Mouse (Mus musculus) adrenal gland, postnatal 10 days (tissue): ENCODE results near the gene Spin4. TPM values are rescaled to one million over a fixed set of nuclear protein-coding genes. Genes with fewer than 3 reads are reported as not detected.

Experiments used
- DNase-seq: peaks from one replicate; pipeline ENCODE4 v3.0.0; 2021; ENCODE audit warnings: mixed read lengths
- long read RNA-seq, 2 experiments: library from polyadenylated mRNA; stranded (forward); transcript quantifications; one replicate each; pipeline ENCODE4 v2.0.0; 2021
- total RNA-seq, 2 experiments: library from RNA; stranded (reverse); gene quantifications; 2 replicates each; pipeline ENCODE4 v1.2.3; 2021

Spin4 gene
- 1 to 10 TPM; 2.7 to 3.5 TPM for total RNA-seq
- long read RNA-seq, experiment 1, full-length matches to known transcripts, result 2 of 2 reads
- long read RNA-seq, experiment 1, partial matches to known transcripts, result 0 of 2 reads
- long read RNA-seq, experiment 1, other reads (novel, unspliced or antisense), result 0 of 2 reads
- long read RNA-seq, experiment 2, result 0 reads

DNA sequence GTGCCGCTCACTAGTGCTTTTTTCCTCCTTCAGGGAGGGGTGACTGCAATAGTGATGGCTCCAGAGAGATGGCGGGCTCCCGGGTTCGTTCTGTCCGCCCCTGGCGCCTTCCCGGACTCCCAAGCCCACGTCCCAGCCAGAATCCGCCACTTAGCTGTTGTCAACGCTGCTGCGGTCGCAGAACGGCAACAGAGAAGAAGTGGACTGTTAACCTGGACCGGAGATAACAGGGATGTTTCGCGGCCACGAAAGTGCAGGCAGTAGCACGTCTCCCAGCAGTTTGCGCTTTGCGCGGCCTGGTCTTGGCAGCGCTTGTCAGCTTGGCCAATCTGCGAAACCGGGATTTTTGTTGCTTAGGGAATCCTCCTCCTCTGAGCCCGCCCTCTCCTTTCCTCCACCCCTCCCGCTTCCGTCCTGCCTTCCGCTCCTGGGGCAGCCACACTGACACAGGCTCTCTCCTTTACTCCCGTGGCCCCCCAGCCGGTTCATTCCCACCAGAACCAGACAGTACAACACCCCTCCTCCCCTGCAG, at the start of gene Spin4:
Spin4 (minus strand) TSS at position 322 of the 532 bp plus-strand sequence.
- peak; percentile 84 for DNase-seq

DNA sequence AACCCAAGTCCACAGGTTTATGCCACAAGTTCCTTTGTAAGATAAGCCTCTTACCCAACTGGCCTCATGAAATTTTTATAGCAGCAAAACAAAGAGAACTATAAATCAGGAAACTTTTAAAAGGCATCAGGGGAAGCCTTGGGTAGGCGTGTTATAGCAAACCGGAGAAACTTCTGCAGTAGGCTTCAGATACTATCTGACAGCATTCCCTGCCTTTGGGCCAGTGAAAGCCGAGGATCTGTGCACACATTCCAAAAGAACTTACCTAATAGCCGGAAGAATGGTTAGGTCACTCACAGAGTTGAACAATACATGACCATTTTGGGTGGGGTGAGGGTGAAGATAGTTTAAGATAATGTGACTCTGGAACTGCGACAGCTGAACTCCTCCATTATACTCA, 1.4 kb upstream of the Spin4 start:
- DNase-seq, result no peak

DNA sequence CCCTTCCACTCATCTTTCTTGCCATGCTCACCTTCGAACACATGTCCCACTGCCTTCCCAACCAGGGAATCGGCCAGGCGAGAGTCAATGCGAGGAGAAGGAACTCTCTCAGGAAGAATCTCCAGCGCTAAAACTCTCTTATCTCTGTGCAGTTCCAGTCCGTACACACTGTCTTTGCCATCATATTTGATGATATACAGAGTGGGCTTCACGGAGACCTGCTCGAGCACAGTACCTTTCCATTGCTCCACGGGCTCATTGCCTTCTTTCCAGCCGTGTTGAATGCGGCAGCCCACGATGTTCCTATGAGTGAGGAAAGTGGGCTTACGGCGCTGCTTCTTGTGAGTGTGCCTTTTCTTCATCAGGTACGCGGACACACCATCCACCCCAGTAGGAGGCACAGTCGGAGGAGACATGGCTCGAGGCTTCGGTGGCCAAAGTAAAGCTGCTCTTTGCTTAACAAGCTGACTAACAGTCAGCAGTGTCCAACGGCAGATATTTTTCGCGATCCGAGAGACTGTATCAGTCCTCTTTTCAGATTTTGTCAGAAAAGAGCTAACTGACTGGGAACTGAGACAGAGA, 612 bp downstream of the Spin4 start:
- peak; percentile 5 for DNase-seq

GRCm38 (mm10) chrX:95012033-95012432, 14.4 kb downstream of the Spin4 start:
- DNase-seq, result peak; percentile 9

DNA sequence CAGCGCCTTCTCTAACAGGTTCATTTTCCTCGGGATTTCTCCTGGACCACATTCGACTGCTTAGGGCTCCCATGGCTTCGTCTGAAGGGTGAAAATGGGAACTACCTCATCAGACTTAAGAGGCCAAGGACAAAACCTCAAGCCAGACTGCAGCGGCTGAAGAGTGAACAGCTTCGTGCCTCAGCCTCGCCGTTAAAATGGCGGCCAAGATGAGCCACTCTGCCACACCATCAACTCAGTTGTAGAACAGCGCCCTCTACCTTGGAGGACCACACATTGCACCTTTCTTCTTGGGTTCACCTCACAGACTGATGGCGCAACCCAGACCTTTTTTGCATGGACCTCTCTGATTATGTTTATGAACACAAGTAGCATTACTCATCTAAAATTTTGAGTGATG, 27.6 kb downstream of the Spin4 start:
- no peak for DNase-seq

DNA sequence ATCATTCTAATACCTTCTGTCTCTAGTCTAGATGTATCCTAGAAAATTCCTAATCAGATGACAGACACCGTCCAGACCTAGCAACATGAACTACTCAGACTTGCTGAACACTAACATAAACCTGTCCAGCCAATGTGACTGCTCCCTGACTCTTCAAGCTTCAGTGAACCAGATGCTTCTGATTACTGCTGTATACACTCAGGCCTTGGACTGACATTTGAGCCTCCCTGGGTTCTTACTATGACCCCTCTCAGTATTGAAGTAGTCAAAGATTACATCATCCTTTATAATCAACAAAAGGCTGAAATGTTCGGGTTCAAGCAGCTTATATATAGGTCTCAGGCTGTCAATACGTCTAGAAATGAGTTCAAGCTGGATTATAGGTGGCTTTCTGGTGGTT, 32.4 kb downstream of the Spin4 start:
- DNase-seq, result no peak

DNA sequence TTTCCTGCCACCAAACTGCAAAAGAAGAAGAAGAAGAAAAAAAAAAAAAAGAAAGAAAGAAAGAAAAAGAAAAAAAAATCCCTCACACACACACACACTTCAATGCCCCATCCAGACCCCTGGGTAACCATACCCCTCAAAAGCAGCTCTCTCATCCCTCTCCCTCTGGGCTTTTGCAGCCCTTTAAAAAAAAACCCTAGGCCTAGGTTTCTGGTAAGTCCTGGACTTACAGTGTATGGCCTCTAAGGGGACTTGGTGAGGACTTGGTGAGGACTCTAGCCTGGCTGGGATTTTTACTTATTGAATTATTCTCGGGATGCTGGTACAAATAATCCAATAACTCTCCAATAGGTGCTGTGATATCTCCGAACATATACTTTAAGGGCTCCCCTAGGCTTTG, 35.6 kb downstream of the Spin4 start:
- DNase-seq, result no peak

GRCm38 (mm10) chrX:94990080-94990825, 36.2 kb downstream of the Spin4 start:
- DNase-seq, result peak; percentile 38

Other genes starting within 250 kb of the Spin4 start
- 10 to 100 TPM; 16.9 to 23.4 TPM for gene Arhgef9, start 170.2 kb upstream of the Spin4 start, total RNA-seq